Mouse (Mus musculus) liver, embryonic 14.5 days (tissue): ENCODE results near the gene Ugt8a.

Source experiments
- CTCF ChIP-seq: IDR thresholded peaks from 2 replicates; pipeline ENCODE4 v1.5.1; 2016; ENCODE audit warnings: antibody characterized with exemption, low read depth, control low read depth
- EP300 ChIP-seq: IDR thresholded peaks from 2 replicates; pipeline ENCODE4 v1.6.1; 2016; ENCODE audit warnings: antibody characterized with exemption, low read depth

DNA sequence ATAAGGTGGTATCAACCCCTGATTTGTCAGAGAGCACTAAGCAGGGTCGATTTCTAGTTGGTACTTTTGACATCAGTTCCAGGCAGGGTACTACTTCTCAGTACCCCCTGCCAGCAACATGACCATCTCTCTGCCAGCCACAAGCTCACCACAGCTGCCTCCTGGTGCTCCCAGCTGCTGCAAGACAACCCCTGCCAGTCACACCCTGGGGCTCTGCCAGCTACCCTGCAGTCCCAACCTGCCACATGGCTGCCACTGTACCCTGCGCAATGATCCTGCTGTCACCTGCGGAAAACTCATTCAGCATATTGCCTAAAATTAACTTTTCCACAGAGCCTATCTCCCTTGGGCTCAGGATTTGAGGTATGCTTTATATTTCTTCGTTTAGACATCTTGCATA, 111.2 kb downstream of the Ugt8a start:
- TF ChIP-seq CTCF, result no peak
- TF ChIP-seq EP300, result no peak
